15 mouse cellular contexts compared by ENCODE assay signal in genomic region chr6:5091873-5092272, GRCm38 (mm10).
"Had no signal": no experiment of that assay in that cellular context is flagged by ENCODE, and none has a peak within 500 bp of the region (broad histone marks: within the 10 kb centered on the region; RNA-seq: fewer than 3 reads in every experiment).

No protein-coding gene starts in this region.

- H3K27ac ChIP-seq: layer of hippocampus, adult 2 months; limb, embryonic 12.5 days; liver, embryonic 13.5 days; lung, embryonic 15.5 days; midbrain, embryonic 15.5 days; neural tube, embryonic 13.5 days had no signal

- H3K4me2 ChIP-seq: limb, embryonic 12.5 days; liver, embryonic 13.5 days; lung, embryonic 15.5 days; midbrain, embryonic 11.5 days; midbrain, embryonic 15.5 days; neural tube, embryonic 13.5 days had no signal

- H3K4me1 ChIP-seq: midbrain, embryonic 15.5 days had no signal

- ATAC-seq: liver, postnatal 0 days; midbrain, embryonic 15.5 days had no signal

- H3K9ac ChIP-seq: limb, embryonic 12.5 days; liver, embryonic 13.5 days; liver, postnatal 0 days; lung, embryonic 15.5 days; midbrain, embryonic 15.5 days; neural tube, embryonic 13.5 days had no signal

- H3K36me3 ChIP-seq: limb, embryonic 12.5 days; liver, embryonic 13.5 days; lung, embryonic 15.5 days; midbrain, embryonic 15.5 days; neural tube, embryonic 13.5 days had no signal

- DNase-seq: kidney, adult 9 months; kidney, postnatal 4 days; liver; liver, embryonic 13.5 days; liver, postnatal 0 days; lung, postnatal 14 days; right cerebral cortex, postnatal 14 days; thymus, postnatal 36 days had no signal

- H3K9me3 ChIP-seq: limb, embryonic 12.5 days; liver, embryonic 13.5 days; lung, embryonic 15.5 days; megakaryocyte, embryonic 14.5 days; midbrain, embryonic 15.5 days; neural tube, embryonic 13.5 days had no signal

- H3K27me3 ChIP-seq: limb, embryonic 12.5 days; liver, embryonic 13.5 days; lung, embryonic 15.5 days; megakaryocyte, embryonic 14.5 days; midbrain, embryonic 15.5 days; neural tube, embryonic 13.5 days had no signal

- H3K4me3 ChIP-seq: layer of hippocampus, adult 2 months; limb, embryonic 12.5 days; liver, embryonic 13.5 days; lung, embryonic 15.5 days; megakaryocyte, embryonic 14.5 days; midbrain, embryonic 15.5 days; neural tube, embryonic 13.5 days had no signal
